Mouse (Mus musculus) myocyte (in vitro differentiated cells): ENCODE measurements around the gene Rnf141.

Experiments used
- CEBPB ChIP-seq: IDR thresholded peaks from 2 replicates; pipeline ENCODE4 v1.6.1; 2011; ENCODE audit warnings: mild to moderate bottlenecking, moderate library complexity; ENCODE audit not compliant: poor library complexity, insufficient read depth, severe bottlenecking
- E2F4 ChIP-seq: IDR thresholded peaks from one replicate; pipeline ENCODE4 v1.6.1; 2011; ENCODE audit warnings: mild to moderate bottlenecking, control low read depth, moderate library complexity; ENCODE audit not compliant: insufficient read depth
- MAX ChIP-seq: IDR thresholded peaks from one replicate; pipeline ENCODE4 v1.6.1; 2011; ENCODE audit warnings: low read depth, mild to moderate bottlenecking, control low read depth
- MYOD1 ChIP-seq, 3 experiments: IDR thresholded peaks; one replicate each; pipeline ENCODE4 v1.6.1; 2011; ENCODE audit warnings: control low read depth in 2 of 3, low read depth in 2 of 3, mild to moderate bottlenecking in 2 of 3, moderate library complexity in 1 of 3; ENCODE audit not compliant: insufficient read length in 2 of 3, control insufficient read depth in 1 of 3
- MYOG ChIP-seq, 3 experiments: IDR thresholded peaks; one replicate each; pipeline ENCODE4 v1.6.1; 2011; ENCODE audit warnings: control low read depth in 2 of 3, low read depth in 2 of 3, mild to moderate bottlenecking in 2 of 3; ENCODE audit not compliant: insufficient read length in 2 of 3, control insufficient read depth in 1 of 3, insufficient read depth in 1 of 3
- POLR2A ChIP-seq: IDR thresholded peaks from one replicate; pipeline ENCODE4 v1.6.1; 2011; ENCODE audit warnings: low read depth, mild to moderate bottlenecking, control low read depth, moderate library complexity; ENCODE audit not compliant: insufficient read length
- POLR2AphosphoS2 ChIP-seq: IDR thresholded peaks from one replicate; pipeline ENCODE4 v1.6.1; 2011; ENCODE audit warnings: low read depth, control low read depth; ENCODE audit not compliant: insufficient read length
- REST ChIP-seq: IDR thresholded peaks from one replicate; pipeline ENCODE4 v1.6.1; 2011; ENCODE audit warnings: mild to moderate bottlenecking, control low read depth, moderate library complexity; ENCODE audit not compliant: insufficient read depth, insufficient read length
- SRF ChIP-seq: IDR thresholded peaks from one replicate; pipeline ENCODE4 v1.6.1; 2011; ENCODE audit warnings: low read depth; ENCODE audit not compliant: control insufficient read depth, insufficient read length
- TCF12 ChIP-seq: IDR thresholded peaks from one replicate; pipeline ENCODE4 v1.6.1; 2011; ENCODE audit warnings: mild to moderate bottlenecking, control low read depth; ENCODE audit not compliant: poor library complexity, insufficient read depth, severe bottlenecking
- USF1 ChIP-seq: IDR thresholded peaks from one replicate; pipeline ENCODE4 v1.6.1; 2011; ENCODE audit warnings: low read depth, mild to moderate bottlenecking, control low read depth, moderate library complexity

DNA sequence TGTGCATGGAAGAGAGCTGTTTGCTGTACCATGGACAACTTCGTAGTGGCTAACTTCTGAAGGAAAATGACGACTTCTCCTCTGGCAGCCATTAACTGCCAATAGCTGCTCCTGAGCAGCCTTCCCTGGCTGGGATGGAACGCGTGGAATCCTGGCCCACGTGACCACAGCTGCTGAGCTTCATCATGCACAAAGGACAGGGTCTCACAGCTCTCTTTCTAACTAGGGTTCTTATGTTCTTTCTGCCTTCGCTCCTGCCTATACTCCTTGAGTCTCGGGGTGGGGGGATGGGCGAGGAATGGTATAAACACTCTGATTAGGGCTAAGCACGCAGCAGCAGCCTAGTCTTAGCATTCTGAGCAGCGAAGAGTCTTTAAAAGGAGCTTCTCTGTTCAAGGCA, 20.8 kb upstream of the Rnf141 start:
- TF ChIP-seq POLR2A (no peak), MYOG (IDR thresholded peaks at IDR 0.05; ENCODE audit: control insufficient read depth in 1 of 3, insufficient read depth in 1 of 3, insufficient read length in 2 of 3, low read depth in 2 of 3) (no peak), MAX (no peak), E2F4 (no peak), MYOD1 (IDR thresholded peaks at IDR 0.05; ENCODE audit: control insufficient read depth in 1 of 3, insufficient read length in 2 of 3, low read depth in 2 of 3) (peak; percentile 9 to 88 (median 87)), CEBPB (no peak), USF1 (peak; percentile 82), POLR2AphosphoS2 (no peak), REST (no peak), TCF12 (no peak), SRF (no peak)
